Mouse (Mus musculus): Measurements from ENCODE around the gene Ptprd.

DNA sequence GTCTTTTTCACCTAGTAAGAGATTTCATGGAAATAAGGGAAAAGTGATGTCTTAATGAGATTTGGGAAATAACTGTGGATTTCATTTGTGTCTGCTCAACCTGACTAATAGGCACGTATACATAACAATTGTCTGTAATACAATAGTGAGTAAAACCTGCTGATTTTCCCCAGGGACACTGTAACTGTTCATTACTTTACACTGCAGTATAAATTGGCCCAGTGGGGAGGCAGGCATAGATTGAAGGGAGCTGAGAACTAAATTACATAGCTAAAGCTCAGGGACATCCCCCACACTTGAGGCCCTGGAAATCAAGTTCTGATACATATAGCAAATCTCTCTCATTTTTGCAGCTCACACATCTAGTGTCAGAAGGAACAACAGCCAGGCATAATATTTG, 209.7 kb downstream of the Ptprd start:
- TF ChIP-seq MYB (IDR thresholded peaks at IDR 0.05; ENCODE audit: low read depth, low read length) (no peak), KAT2A (conservative IDR thresholded peaks at IDR 0.05; ENCODE audit: low read depth, low read length) (no peak), MAFK (IDR thresholded peaks at IDR 0.05; ENCODE audit: borderline replicate concordance, low read depth, low read length) (no peak), CHD2 (IDR thresholded peaks at IDR 0.05; ENCODE audit: low read length) (no peak), CTCF (IDR thresholded peaks at IDR 0.05 in 2 of 3, conservative IDR thresholded peaks at IDR 0.05 in 1 of 3; ENCODE audit: control insufficient read depth in 1 of 3, insufficient read depth in 1 of 3, low read depth in 2 of 3, low read length in 3 of 3, poor library complexity in 1 of 3, severe bottlenecking in 1 of 3) (no peak), E2F4 (IDR thresholded peaks at IDR 0.05; ENCODE audit: borderline replicate concordance, low read depth, low read length) (no peak)

All from MEL (cell line).